Comparison of ENCODE assay signal across 11 mouse cellular contexts in genomic region chr2:157010634-157011310, GRCm38 (mm10). TPM values are rescaled to one million over a fixed set of nuclear protein-coding genes. Genes with fewer than 3 reads are reported as not detected.
DNase-seq lines count a peak whose midpoint lies in the region; ATAC-seq and TF ChIP-seq lines count a peak whose summit lies in the region.
"Had no signal": no experiment of that assay in that cellular context is flagged by ENCODE, and none has a peak within 500 bp of the region (broad histone marks: within the 10 kb centered on the region; RNA-seq: fewer than 3 reads in every experiment).

No protein-coding gene starts in this region.

- DNase-seq in kidney, postnatal 36 days = no peak
- DNase-seq in brain, adult 2 months (ENCODE audit: low read depth, low spot score) = peak; percentile 51
- peak; percentile 20 for DNase-seq in liver, embryonic 13.5 days
- DNase-seq in adrenal gland, postnatal 4 days (ENCODE audit: low spot score in 2 of 2) = no peak
- no peak for DNase-seq in forebrain, postnatal 0 days
- DNase-seq: heart, adult 2 months; kidney, postnatal 4 days had no signal

- H3K27me3 ChIP-seq in kidney, embryonic 16.5 days (ENCODE audit: insufficient read depth, low read length) = no peaks in the 10 kb centered on the region
- no peaks in the 10 kb centered on the region for H3K27me3 ChIP-seq in embryonic facial prominence, embryonic 13.5 days
- no peaks in the 10 kb centered on the region for H3K27me3 ChIP-seq in liver, embryonic 13.5 days
- H3K27me3 ChIP-seq in forebrain, postnatal 0 days (ENCODE audit: insufficient read depth, low read length) = no peaks in the 10 kb centered on the region
- H3K27me3 ChIP-seq: midbrain, embryonic 12.5 days; neural tube, embryonic 13.5 days had no signal

- H3K4me3 ChIP-seq in kidney, embryonic 16.5 days (ENCODE audit: low read length) = no peak overlapping the region
- H3K4me3 ChIP-seq in embryonic facial prominence, embryonic 13.5 days = no peak overlapping the region
- no peak overlapping the region for H3K4me3 ChIP-seq in liver, embryonic 13.5 days (replicated peaks)
- H3K4me3 ChIP-seq in forebrain, postnatal 0 days (ENCODE audit: low read depth, low read length) = no peak overlapping the region
- H3K4me3 ChIP-seq: heart, adult 2 months; midbrain, embryonic 12.5 days; neural tube, embryonic 13.5 days had no signal

- H3K4me2 ChIP-seq in kidney, embryonic 16.5 days (replicated peaks; ENCODE audit: low read depth, low read length) = no peak overlapping the region
- H3K4me2 ChIP-seq in embryonic facial prominence, embryonic 13.5 days = no peak overlapping the region
- H3K4me2 ChIP-seq in liver, embryonic 13.5 days = no peak overlapping the region
- H3K4me2 ChIP-seq in forebrain, postnatal 0 days (ENCODE audit: low read depth) = no peak overlapping the region
- H3K4me2 ChIP-seq: midbrain, embryonic 12.5 days; neural tube, embryonic 13.5 days had no signal

- H3K9ac ChIP-seq in kidney, embryonic 16.5 days (replicated peaks; ENCODE audit: low read length) = peak overlapping the region; percentile 40; the same call in 1 of the 2 replicates
- H3K9ac ChIP-seq in embryonic facial prominence, embryonic 13.5 days = peak overlapping the region; percentile 47; the same call in 1 of the 2 replicates
- 0 out of 2 replicates have a peak overlapping the region, but pooled peaks have one; percentile 5 for H3K9ac ChIP-seq in liver, embryonic 13.5 days
- H3K9ac ChIP-seq in forebrain, postnatal 0 days = no peak overlapping the region
- H3K9ac ChIP-seq: midbrain, embryonic 12.5 days; neural tube, embryonic 13.5 days had no signal

- TF ChIP-seq CTCF in forebrain, postnatal 0 days (IDR thresholded peaks at IDR 0.05; ENCODE audit: low read depth) = no peak

- 0 out of 2 replicates have a peak, but pooled peaks cover 2% of the 10 kb centered on the region for H3K36me3 ChIP-seq in kidney, embryonic 16.5 days (ENCODE audit: insufficient read depth, low read length)
- peaks cover 25% of the 10 kb centered on the region for H3K36me3 ChIP-seq in embryonic facial prominence, embryonic 13.5 days
- peaks cover 7% of the 10 kb centered on the region for H3K36me3 ChIP-seq in liver, embryonic 13.5 days
- peaks cover 12% of the 10 kb centered on the region for H3K36me3 ChIP-seq in forebrain, postnatal 0 days (ENCODE audit: insufficient read depth)

- WGBS in kidney, embryonic 16.5 days = 41% methylated on average over 11 of the region's 11 CpGs
- 44% methylated on average over 11 of the region's 11 CpGs for WGBS in embryonic facial prominence, embryonic 13.5 days
- 21% methylated on average over 11 of the region's 11 CpGs for WGBS in liver, embryonic 13.5 days (ENCODE audit: insufficient replicate concordance)
- 56% methylated on average over 11 of the region's 11 CpGs for WGBS in forebrain, postnatal 0 days

- H3K4me1 ChIP-seq in kidney, embryonic 16.5 days (ENCODE audit: insufficient read depth, low read length) = peaks cover 17% of the 10 kb centered on the region
- peaks cover 34% of the 10 kb centered on the region for H3K4me1 ChIP-seq in embryonic facial prominence, embryonic 13.5 days
- peaks cover 54% of the 10 kb centered on the region for H3K4me1 ChIP-seq in liver, embryonic 13.5 days (replicated peaks)
- peaks cover 4% of the 10 kb centered on the region; the same call in 1 of the 2 replicates for H3K4me1 ChIP-seq in forebrain, postnatal 0 days (ENCODE audit: insufficient read depth)

- 0 out of 2 replicates have a peak overlapping the region, but pooled peaks have one; percentile 43 for H3K27ac ChIP-seq in kidney, embryonic 16.5 days (ENCODE audit: low read length)
- no peak overlapping the region for H3K27ac ChIP-seq in embryonic facial prominence, embryonic 13.5 days
- H3K27ac ChIP-seq in liver, embryonic 13.5 days = no peak overlapping the region
- H3K27ac ChIP-seq in forebrain, postnatal 0 days (ENCODE audit: low read depth, low read length) = no peak overlapping the region; the same call in 1 of the 2 replicates
- H3K27ac ChIP-seq: heart, adult 2 months; midbrain, embryonic 12.5 days; neural tube, embryonic 13.5 days had no signal

- H3K9me3 ChIP-seq in kidney, embryonic 16.5 days (ENCODE audit: low read length) = no peaks in the 10 kb centered on the region
- H3K9me3 ChIP-seq in embryonic facial prominence, embryonic 13.5 days = no peaks in the 10 kb centered on the region
- H3K9me3 ChIP-seq in liver, embryonic 13.5 days (replicated peaks) = no peaks in the 10 kb centered on the region
- no peaks in the 10 kb centered on the region for H3K9me3 ChIP-seq in forebrain, postnatal 0 days (ENCODE audit: low read length)
- H3K9me3 ChIP-seq: midbrain, embryonic 12.5 days; neural tube, embryonic 13.5 days had no signal

- no peak; the same call in 1 of the 2 replicates for ATAC-seq in kidney, embryonic 16.5 days (ENCODE audit: low FRiP score, low TSS enrichment)
- ATAC-seq in embryonic facial prominence, embryonic 13.5 days (ENCODE audit: insufficient number of reproducible peaks, insufficient read depth, low FRiP score, low TSS enrichment, low read depth) = no peak
- no peak for ATAC-seq in liver, embryonic 13.5 days (ENCODE audit: low read depth)
- no peak for ATAC-seq in forebrain, postnatal 0 days

RNA-seq across cellular contexts. Expression of gene Dsn1, which starts 3.8 kb away (rescaled TPM):
- 37.9 and 40.2 TPM in 2 replicates for polyA plus RNA-seq in kidney, embryonic 16.5 days (2015; fragmentation: Nextera tagmentation; extraction: Ambion mirVana)
- 39.4 and 40.1 TPM in 2 replicates for polyA plus RNA-seq in embryonic facial prominence, embryonic 13.5 days (2015; fragmentation: Nextera tagmentation; extraction: Ambion mirVana)
- polyA plus RNA-seq in liver, embryonic 13.5 days (2015; fragmentation: Nextera tagmentation; extraction: Ambion mirVana) = 29.7 and 37.3 TPM in 2 replicates
- total RNA-seq in adrenal gland, postnatal 4 days (2021) = 10 to 100 TPM; 19.9 to 22.3 TPM
- 8.0 and 12.2 TPM in 2 replicates for total RNA-seq in forebrain, postnatal 0 days (2014; rRNA removed)
- 9.3 and 10.0 TPM in 2 replicates for polyA plus RNA-seq in forebrain, postnatal 0 days (2015; fragmentation: Nextera tagmentation; extraction: Ambion mirVana)

RNA-seq across cellular contexts. Expression of gene Ndrg3, which starts 18.9 kb away (rescaled TPM):
- polyA plus RNA-seq in kidney, embryonic 16.5 days (2015; fragmentation: Nextera tagmentation; extraction: Ambion mirVana) = 57.7 and 57.9 TPM in 2 replicates
- 51.0 and 55.6 TPM in 2 replicates for polyA plus RNA-seq in embryonic facial prominence, embryonic 13.5 days (2015; fragmentation: Nextera tagmentation; extraction: Ambion mirVana)
- 41.1 and 45.2 TPM in 2 replicates for polyA plus RNA-seq in liver, embryonic 13.5 days (2015; fragmentation: Nextera tagmentation; extraction: Ambion mirVana)
- 10 to 100 TPM; 47.2 to 47.9 TPM for total RNA-seq in adrenal gland, postnatal 4 days (2021)
- 147 and 168 TPM in 2 replicates for total RNA-seq in forebrain, postnatal 0 days (2014; rRNA removed)
- 151 and 161 TPM in 2 replicates for polyA plus RNA-seq in forebrain, postnatal 0 days (2015; fragmentation: Nextera tagmentation; extraction: Ambion mirVana)

Comparison
In these comparisons a context has a peak if more than half of its experiments do, and no peak if none do; other contexts are left out.
1. DNase-seq: peak in brain, adult 2 months (single experiment) and liver, embryonic 13.5 days (single experiment); none in kidney, postnatal 36 days (0 of 2), adrenal gland, postnatal 4 days (0 of 2) and forebrain, postnatal 0 days (single experiment).